25 mouse cellular contexts compared by ENCODE assay signal in the genomic region with DNA sequence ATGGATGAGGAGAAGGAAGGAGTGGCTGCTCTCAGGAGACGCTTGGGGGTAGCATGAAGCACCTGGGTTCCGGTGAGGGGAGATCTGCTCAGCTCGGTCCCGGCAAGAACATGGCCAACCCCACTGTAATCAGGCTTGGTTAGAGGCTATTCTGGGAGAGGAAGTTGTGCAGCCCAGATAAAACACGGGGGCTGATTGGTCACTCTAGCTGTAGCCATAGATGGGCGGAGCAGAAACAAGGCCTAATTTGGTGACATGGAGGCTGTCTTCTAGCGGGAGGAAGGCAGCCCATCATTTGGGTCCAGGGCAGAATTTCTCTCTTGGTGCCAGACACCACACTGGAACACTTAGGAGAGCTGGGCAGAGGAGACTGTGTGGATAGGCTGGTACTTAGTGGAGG.
DNase-seq lines count a peak whose midpoint lies in the region; TF ChIP-seq lines count a peak whose summit lies in the region.
"Had no signal": no experiment of that assay in that cellular context is flagged by ENCODE, and none has a peak within 500 bp of the region (broad histone marks: within the 10 kb centered on the region; RNA-seq: fewer than 3 reads in every experiment).

No protein-coding gene starts in this region.

- H3K36me3 ChIP-seq in testis, adult 2 months (ENCODE audit: control insufficient read depth, insufficient read depth, low read length): no peaks in the 10 kb centered on the region
- H3K36me3 ChIP-seq: embryonic facial prominence, embryonic 13.5 days; embryonic facial prominence, embryonic 15.5 days; forebrain, embryonic 10.5 days; forebrain, embryonic 12.5 days; G1E had no signal

- no peak for TF ChIP-seq CTCF in testis, adult 2 months (IDR thresholded peaks at IDR 0.05; ENCODE audit: control insufficient read depth, insufficient read depth, insufficient replicate concordance, low read depth, low read length)

- H3K4me1 ChIP-seq in testis, adult 2 months (ENCODE audit: control insufficient read depth, insufficient read depth, low read length): peaks cover 5% of the 10 kb centered on the region
- H3K4me1 ChIP-seq: embryonic facial prominence, embryonic 13.5 days; embryonic facial prominence, embryonic 15.5 days; forebrain, embryonic 10.5 days; forebrain, embryonic 12.5 days had no signal

- no peak for DNase-seq in testis, postnatal 14 days (ENCODE audit: low spot score)
- DNase-seq in ES-CJ7 (ENCODE audit: low read depth, low spot score) (peak; percentile 13), MN1 (ENCODE audit: low spot score) (peak; percentile 45), ZHBTc4 (ENCODE audit: low read depth, low spot score) (peak; percentile 88)
- no peak for DNase-seq in thymus, adult 18-20 months
- no peak for DNase-seq in spleen, postnatal 4 days (ENCODE audit: low spot score in 2 of 2)
- no peak for DNase-seq in layer of hippocampus, adult 18-20 months (ENCODE audit: low spot score in 2 of 2)
- DNase-seq: adrenal gland, adult 2 months; adrenal gland, postnatal 10 days; adrenal gland, postnatal 25 days; cerebellum, adult 11 months; cerebellum, adult 18-20 months; cerebellum, adult 8-10 months; cerebellum, adult 9-11 months; cerebellum, postnatal 14 days; cerebellum, postnatal 36 days; embryo, embryonic 11 days; forebrain, postnatal 0 days had no signal

- H3K4me3 ChIP-seq in testis, adult 2 months (ENCODE audit: control insufficient read depth, low read depth, low read length): peak overlapping the region; percentile 25
- H3K4me3 ChIP-seq: embryonic facial prominence, embryonic 13.5 days; embryonic facial prominence, embryonic 15.5 days; erythroblast, embryonic 14.5 days; forebrain, embryonic 10.5 days; forebrain, embryonic 12.5 days had no signal

- no peak for TF ChIP-seq POLR2A in testis, adult 2 months (IDR thresholded peaks at IDR 0.05; ENCODE audit: control insufficient read depth, low read depth, low read length)

- no peaks in the 10 kb centered on the region for H3K27me3 ChIP-seq in testis, adult 2 months (ENCODE audit: control insufficient read depth, insufficient read depth, low read length)
- H3K27me3 ChIP-seq: embryonic facial prominence, embryonic 13.5 days; embryonic facial prominence, embryonic 15.5 days; forebrain, embryonic 12.5 days had no signal

- H3K27ac ChIP-seq in testis, adult 2 months (ENCODE audit: control insufficient read depth, insufficient read depth, low read depth, low read length): no peak overlapping the region
- H3K27ac ChIP-seq: embryonic facial prominence, embryonic 13.5 days; embryonic facial prominence, embryonic 15.5 days; forebrain, embryonic 10.5 days; forebrain, embryonic 12.5 days had no signal

Comparison
In these comparisons a context has a peak if more than half of its experiments do, and no peak if none do; other contexts are left out.
1. DNase-seq: peak in ES-CJ7 (single experiment), MN1 (single experiment) and ZHBTc4 (single experiment); none in testis, postnatal 14 days (single experiment), thymus, adult 18-20 months (0 of 2), spleen, postnatal 4 days (0 of 2) and layer of hippocampus, adult 18-20 months (0 of 2).